Mouse (Mus musculus) urinary bladder, postnatal 25 days (tissue): ENCODE data around the gene Itga6.
"Not testable (repeated sequence)": the region's sequence is repeated elsewhere in the genome, so short reads cannot be mapped to it uniquely, and the experiment has no call there.

Source experiments
- DNase-seq: peaks from one replicate; pipeline ENCODE4 v3.0.0; 2022; ENCODE audit warnings: low spot score

The Itga6 gene

GRCm38 (mm10) chr2:71895596-71896286 lies 150.3 kb downstream of the Itga6 start:
- no peak for DNase-seq

- no peak for DNase-seq
Measured at GRCm38 (mm10) chr2:71897420-71897819, 152.0 kb downstream of the Itga6 start.

GRCm38 (mm10) chr2:71898335-71898856 lies 153.0 kb downstream of the Itga6 start:
- peak; percentile 29 for DNase-seq

DNA sequence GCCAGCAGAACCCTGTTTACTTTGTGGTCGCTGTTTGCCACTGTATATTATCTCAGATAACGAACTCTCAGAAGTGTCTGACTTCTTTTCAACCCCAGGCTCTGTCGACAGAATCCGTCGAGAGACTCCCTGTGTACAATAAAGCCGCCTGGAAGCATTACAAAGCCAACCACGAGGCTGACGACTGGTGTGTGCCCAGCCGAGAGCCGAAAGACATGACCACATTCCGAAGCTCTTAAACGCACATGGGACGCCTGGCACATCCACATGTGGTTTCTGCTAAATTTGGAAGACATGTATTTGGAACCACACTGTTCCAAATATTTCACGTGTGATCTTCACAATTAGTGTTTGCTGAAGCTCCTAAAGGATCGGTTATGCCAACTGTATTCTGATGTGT lies 154.5 kb downstream of the Itga6 start:
- no peak for DNase-seq

- no peak for DNase-seq
Measured at GRCm38 (mm10) chr2:71905154-71905553, 159.7 kb downstream of the Itga6 start.

DNA sequence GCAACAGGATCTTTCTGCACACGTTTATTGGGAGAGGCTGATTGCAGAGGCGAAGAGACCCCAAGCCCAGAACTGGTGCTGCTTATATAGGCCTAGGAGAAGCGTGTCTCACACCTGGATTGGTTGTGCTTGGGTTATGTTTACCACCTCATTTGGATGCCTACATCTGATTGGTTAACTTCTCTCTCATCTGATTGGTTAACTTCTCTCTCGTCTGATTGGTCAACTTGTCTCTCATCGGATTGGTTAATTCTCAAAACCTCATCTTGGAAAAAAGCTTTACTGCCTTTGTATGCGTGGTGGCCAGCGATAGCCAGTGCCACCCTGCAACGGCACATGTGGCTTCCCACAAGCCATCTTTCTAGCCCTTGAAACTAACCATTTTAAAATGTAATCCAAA lies 160.9 kb downstream of the Itga6 start:
- DNase-seq: not testable (repeated sequence)
